Mouse (Mus musculus) CD4-positive, CD25-positive, alpha-beta regulatory T cell, adult 4 months (primary cell): ENCODE data around the gene Slfn9. TPM values are rescaled to one million over a fixed set of nuclear protein-coding genes. Genes with fewer than 3 reads are reported as not detected.
"Not testable (repeated sequence)": the region's sequence is repeated elsewhere in the genome, so short reads cannot be mapped to it uniquely, and the experiment has no call there.

ENCODE experiments used
- ATAC-seq: one replicate; pipeline ENCODE4 v1.8.0; 2017
- polyA plus RNA-seq, 2 experiments: library from polyadenylated mRNA; unstranded; fragments of 100-300 nt; shearing (Covaris generic); gene quantifications; one replicate each; pipeline ENCODE4 v1.2.1; 2017

Slfn9 gene
- polyA plus RNA-seq, 2 experiments from 2014 or later, result 10.7 to 17.9 TPM

DNA sequence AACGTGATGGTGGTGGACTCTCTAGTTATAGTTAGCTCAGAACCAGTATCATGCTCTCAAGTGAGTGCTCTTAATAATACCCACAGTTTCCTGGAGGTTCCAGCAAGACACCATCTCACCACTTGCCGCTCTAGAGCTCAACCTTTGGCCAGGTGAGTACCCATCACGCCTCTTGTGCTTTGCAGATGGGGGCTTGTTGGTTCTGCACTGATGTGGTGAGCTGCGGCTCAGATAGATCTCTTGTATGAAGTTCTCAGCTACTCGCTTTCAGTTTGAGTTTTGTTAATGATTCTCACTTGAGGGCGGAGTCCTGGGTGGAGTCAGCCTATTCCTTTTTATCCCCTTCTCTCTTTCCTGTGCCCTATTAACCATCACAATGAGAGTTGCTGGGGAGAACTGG, 37.0 kb downstream of the Slfn9 start:
- peak; percentile 38 for ATAC-seq

- peak; percentile 81 for ATAC-seq
These were observed 38.8 kb downstream of the Slfn9 start for GRCm38 (mm10) chr11:82952612-82953542.

- ATAC-seq, result peak; percentile 16
These were observed 39.6 kb downstream of the Slfn9 start for GRCm38 (mm10) chr11:82951865-82952611.

- no peak for ATAC-seq
These were observed 40.7 kb downstream of the Slfn9 start, which contains the start of gene Slfn5 for GRCm38 (mm10) chr11:82950736-82951481. Gene Slfn5 (plus strand): TSS chr11:82951349.

DNA sequence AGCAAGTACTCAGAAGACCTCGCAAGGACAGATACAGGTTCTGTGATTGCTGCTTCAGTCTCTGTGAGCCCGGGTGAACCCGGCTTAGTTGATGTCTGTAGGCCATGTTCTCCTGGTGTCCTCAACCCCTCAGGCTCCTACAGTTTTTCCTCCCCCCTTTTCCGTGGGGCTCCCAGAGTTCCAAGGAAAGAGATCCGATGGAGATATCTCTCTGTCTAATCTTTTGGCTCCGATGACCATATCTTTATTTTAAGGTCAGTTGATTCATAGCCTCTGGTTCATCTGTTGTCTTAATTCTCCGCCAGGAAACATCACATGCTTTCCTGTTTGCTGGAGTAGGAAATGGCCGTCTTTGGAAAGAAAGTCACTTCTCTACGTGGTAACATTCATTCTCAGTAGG, 42.6 kb downstream of the Slfn9 start:
- ATAC-seq, result no peak

- peak; percentile 78 for ATAC-seq
These were observed 44.2 kb downstream of the Slfn9 start for GRCm38 (mm10) chr11:82947457-82947856.

GRCm38 (mm10) chr11:82945636-82946035, 46.0 kb downstream of the Slfn9 start:
- ATAC-seq, result no peak

GRCm38 (mm10) chr11:82943336-82943735, 48.3 kb downstream of the Slfn9 start:
- ATAC-seq, result no peak

DNA sequence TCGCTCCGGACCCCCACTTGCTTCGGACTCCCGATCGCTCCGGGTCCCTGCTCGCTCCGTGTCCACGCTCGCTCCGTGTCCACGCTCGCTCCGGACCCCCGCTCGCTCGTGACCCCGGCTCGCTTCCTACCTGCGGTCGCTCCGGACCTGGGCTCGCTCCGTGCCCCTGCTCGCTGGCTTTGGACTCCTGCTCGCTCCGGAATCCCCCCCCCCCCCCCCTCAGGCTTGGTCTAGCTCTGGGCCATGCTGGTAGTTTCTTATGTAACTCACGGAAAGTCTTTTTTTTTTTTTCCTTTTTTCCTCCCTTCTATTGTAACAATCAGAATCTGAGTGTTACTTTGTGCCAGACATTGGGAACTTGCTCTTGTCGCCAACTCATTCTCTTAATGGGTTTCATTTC, 58.4 kb downstream of the Slfn9 start:
- no peak for ATAC-seq

DNA sequence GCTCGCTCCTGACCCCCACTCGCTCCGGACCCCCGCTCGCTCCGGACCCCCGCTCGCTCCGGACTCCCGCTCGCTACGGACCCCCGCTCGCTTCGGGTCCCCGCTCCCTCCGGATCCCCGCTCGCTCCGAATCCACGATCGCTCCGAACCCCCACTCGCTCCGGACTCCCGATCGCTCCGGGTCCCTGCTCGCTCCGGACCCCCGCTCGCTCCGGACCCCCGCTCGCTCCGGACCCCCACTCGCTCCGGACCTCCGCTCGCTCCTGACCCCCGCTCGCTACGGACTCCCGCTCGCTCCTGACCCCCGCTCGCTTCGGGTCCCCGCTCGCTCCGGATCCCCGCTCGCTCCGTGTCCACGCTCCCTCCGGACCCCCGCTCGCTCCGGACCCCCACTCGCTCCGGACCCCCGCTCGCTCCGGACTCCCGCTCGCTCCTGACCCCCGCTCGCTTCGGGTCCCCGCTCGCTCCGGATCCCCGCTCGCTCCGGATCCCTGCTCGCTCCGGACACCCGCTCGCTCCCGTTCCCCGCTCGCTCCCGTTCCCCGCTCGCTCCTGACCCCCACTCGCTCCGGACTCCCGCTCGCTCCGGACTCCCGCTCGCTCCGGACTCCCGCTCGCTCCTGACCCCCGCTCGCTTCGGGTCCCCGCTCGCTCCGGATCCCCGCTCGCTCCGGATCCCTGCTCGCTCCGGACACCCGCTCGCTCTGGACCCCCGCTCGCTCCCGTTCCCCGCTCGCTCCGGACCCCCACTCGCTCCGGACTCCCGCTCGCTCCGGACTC, 59.8 kb downstream of the Slfn9 start:
- not testable (repeated sequence) for ATAC-seq

DNA sequence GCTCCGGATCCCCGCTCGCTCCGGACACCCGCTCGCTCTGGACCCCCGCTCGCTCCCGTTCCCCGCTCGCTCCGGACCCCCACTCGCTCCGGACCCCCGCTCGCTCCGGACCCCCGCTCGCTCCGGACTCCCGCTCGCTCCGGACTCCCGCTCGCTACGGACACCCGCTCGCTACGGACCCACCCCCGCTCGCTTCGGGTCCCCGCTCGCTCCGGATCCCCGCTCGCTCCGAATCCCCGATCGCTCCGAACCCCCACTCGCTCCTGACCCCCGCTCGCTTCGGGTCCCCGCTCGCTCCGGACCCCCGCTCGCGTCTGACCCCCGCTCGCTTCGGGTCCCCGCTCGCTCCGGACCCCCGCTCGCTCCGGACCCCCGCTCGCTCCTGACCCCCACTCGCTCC, 60.5 kb downstream of the Slfn9 start:
- ATAC-seq, result not testable (repeated sequence)

- ATAC-seq, result not testable (repeated sequence)
These were observed 61.2 kb downstream of the Slfn9 start for GRCm38 (mm10) chr11:82930391-82930955.

GRCm38 (mm10) chr11:82929633-82929950, 62.0 kb downstream of the Slfn9 start:
- no peak for ATAC-seq

GRCm38 (mm10) chr11:82928897-82929632, 62.6 kb downstream of the Slfn9 start:
- ATAC-seq, result no peak

Other genes with a start within 250 kb of the Slfn9 start
- gene Cct6b, start 227.5 kb downstream of the Slfn9 start, polyA plus RNA-seq, result under 1 TPM in 1 of 2 experiments, not detected in 1; 0.77 TPM
- 10 to 100 TPM; 33.6 to 36.5 TPM for gene Zfp830, start 227.5 kb downstream of the Slfn9 start, polyA plus RNA-seq
- 10 to 100 TPM; 16.0 to 20.8 TPM for gene Lig3, start 210.7 kb downstream of the Slfn9 start, polyA plus RNA-seq
- gene Rffl, start 120.6 kb downstream of the Slfn9 start, polyA plus RNA-seq, result 10 to 100 TPM in 1 of 2 experiments, 1 to 10 TPM in 1; 8.6 to 10.2 TPM
- 10 to 100 TPM; 26.7 to 35.3 TPM for gene Rad51d, start 101.2 kb downstream of the Slfn9 start, polyA plus RNA-seq
- gene Fndc8, start 99.7 kb downstream of the Slfn9 start, polyA plus RNA-seq, result under 1 TPM in 1 of 2 experiments, not detected in 1; 0.24 TPM
- 10 to 100 TPM; 44.3 to 71.1 TPM for gene Nle1, start 83.4 kb downstream of the Slfn9 start, polyA plus RNA-seq
- under 1 TPM in 1 of 2 experiments, not detected in 1; 0.12 TPM for gene Unc45b, start 81.3 kb downstream of the Slfn9 start, polyA plus RNA-seq
- gene Slfn5, start 40.5 kb downstream of the Slfn9 start, polyA plus RNA-seq, result 10 to 100 TPM; 30.3 to 39.4 TPM
- gene Slfn8, start 29.0 kb upstream of the Slfn9 start, polyA plus RNA-seq, result 100 to 1,000 TPM; 109 to 141 TPM
- 100 to 1,000 TPM; 806 to 834 TPM for gene Slfn2, start 73.3 kb upstream of the Slfn9 start, polyA plus RNA-seq
- gene Slfn1, start 125.0 kb upstream of the Slfn9 start, polyA plus RNA-seq, result 100 to 1,000 TPM; 247 to 270 TPM
- gene Slfn4, start 183.4 kb upstream of the Slfn9 start, polyA plus RNA-seq, result under 1 TPM; 0.27 to 0.28 TPM
- 1 to 10 TPM; 3.2 to 4.8 TPM for gene Slfn3, start 199.5 kb upstream of the Slfn9 start, polyA plus RNA-seq